Mouse (Mus musculus) thymus, postnatal 36 days (tissue): ENCODE results near the gene Hexb.
A peak's percentile ranks its signal among the peaks of the same experiment; 100 is the strongest.

Source experiments
- DNase-seq, 2 experiments: peaks; one replicate each; pipeline ENCODE4 v3.0.0; 2022; ENCODE audit warnings: mixed read lengths in 2 of 2

The Hexb gene

GRCm38 (mm10) chr13:97223856-97224255, 25.7 kb upstream of the Hexb start:
- DNase-seq: no peak

- no peak for DNase-seq
These were observed 21.9 kb upstream of the Hexb start for GRCm38 (mm10) chr13:97220022-97220421.

GRCm38 (mm10) chr13:97216196-97216595, 18.0 kb upstream of the Hexb start:
- no peak for DNase-seq

- no peak for DNase-seq
These were observed 17.4 kb upstream of the Hexb start for GRCm38 (mm10) chr13:97215563-97215962.

- no peak for DNase-seq
These were observed 16.6 kb upstream of the Hexb start for GRCm38 (mm10) chr13:97214583-97215268.

GRCm38 (mm10) chr13:97208500-97209010, 10.4 kb upstream of the Hexb start:
- no peak for DNase-seq

GRCm38 (mm10) chr13:97208112-97208478, 9.9 kb upstream of the Hexb start:
- peak; percentile 64 to 81 for DNase-seq

- DNase-seq: no peak
These were observed 9.4 kb upstream of the Hexb start for GRCm38 (mm10) chr13:97207472-97208111.

GRCm38 (mm10) chr13:97206046-97206445, 7.9 kb upstream of the Hexb start:
- no peak for DNase-seq

- peak; percentile 79 to 82 for DNase-seq
These were observed 7.0 kb upstream of the Hexb start for GRCm38 (mm10) chr13:97205052-97205701.

- DNase-seq: no peak
These were observed 3.7 kb upstream of the Hexb start for GRCm38 (mm10) chr13:97201896-97202295.

GRCm38 (mm10) chr13:97201076-97201475, 2.9 kb upstream of the Hexb start:
- DNase-seq: no peak

- DNase-seq: no peak
These were observed 966 bp upstream of the Hexb start for GRCm38 (mm10) chr13:97199123-97199522.

- no peak for DNase-seq
These were observed 1.3 kb downstream of the Hexb start for GRCm38 (mm10) chr13:97196925-97197218.

GRCm38 (mm10) chr13:97196186-97196924, 1.8 kb downstream of the Hexb start:
- no peak for DNase-seq

GRCm38 (mm10) chr13:97193420-97193819, 4.7 kb downstream of the Hexb start:
- no peak for DNase-seq

- no peak for DNase-seq
These were observed 5.5 kb downstream of the Hexb start for GRCm38 (mm10) chr13:97192649-97193048.

GRCm38 (mm10) chr13:97187693-97188092, 10.5 kb downstream of the Hexb start:
- no peak for DNase-seq

GRCm38 (mm10) chr13:97186346-97186745, 11.8 kb downstream of the Hexb start:
- no peak for DNase-seq

GRCm38 (mm10) chr13:97184656-97185055, 13.5 kb downstream of the Hexb start:
- no peak for DNase-seq

- no peak for DNase-seq
These were observed 14.0 kb downstream of the Hexb start for GRCm38 (mm10) chr13:97184168-97184567.

GRCm38 (mm10) chr13:97182821-97183220, 15.3 kb downstream of the Hexb start:
- DNase-seq: no peak

- no peak for DNase-seq
These were observed 17.9 kb downstream of the Hexb start for GRCm38 (mm10) chr13:97180113-97180828.
